Mouse (Mus musculus): ENCODE data around the gene Nfkbiz. TPM values are rescaled to one million over a fixed set of nuclear protein-coding genes. Genes with fewer than 3 reads are reported as not detected.

Gene Nfkbiz
- polyA plus RNA-seq, 1 experiment from 2014 or later, result 3.1 TPM

GRCm38 (mm10) chr16:55811792-55812191, 26.9 kb downstream of the Nfkbiz start:
- Histone ChIP-seq H3K4me1 (ENCODE audit: control insufficient read depth in 2 of 2, insufficient read depth in 2 of 2, low read length in 2 of 2) (peaks cover 3 to 4% of the 10 kb centered on the region in 2 experiments; a peak in 2 of 4 replicates), H3K9me3 (ENCODE audit: control insufficient read depth, low read length) (no peaks in the 10 kb centered on the region), H3K27ac (replicated peaks in 1 of 2; ENCODE audit: control insufficient read depth in 1 of 2, insufficient read depth in 1 of 2, low read depth in 2 of 2, low read length in 2 of 2) (no peak overlapping the region), H3K27me3 (ENCODE audit: control insufficient read depth, insufficient read depth, low read length) (no peaks in the 10 kb centered on the region), H3K9ac (ENCODE audit: low read length) (no peak overlapping the region), H3K4me3 (ENCODE audit: control insufficient read depth in 1 of 2, insufficient read depth in 1 of 2, low read depth in 1 of 2, low read length in 2 of 2) (no peak overlapping the region), H3K4me2 (ENCODE audit: low read length) (no peak overlapping the region), H3K36me3 (ENCODE audit: control insufficient read depth, insufficient read depth, low read length) (peaks cover 62% of the 10 kb centered on the region)
- no peak for ATAC-seq (ENCODE audit: insufficient number of reproducible peaks, insufficient read depth, low FRiP score, low read depth)
- WGBS, result 85% methylated on average over 6 of the region's 6 CpGs

GRCm38 (mm10) chr16:55809779-55810514, 28.8 kb downstream of the Nfkbiz start:
- no peaks in the 10 kb centered on the region for H3K27me3 ChIP-seq (ENCODE audit: control insufficient read depth, insufficient read depth, low read length)
- WGBS, result 91% methylated on average over 9 of the region's 9 CpGs
- no peak overlapping the region for H3K4me2 ChIP-seq (ENCODE audit: low read length)
- H3K9me3 ChIP-seq (ENCODE audit: control insufficient read depth, low read length), result no peaks in the 10 kb centered on the region
- no peak overlapping the region for H3K27ac ChIP-seq (replicated peaks in 1 of 2; ENCODE audit: control insufficient read depth in 1 of 2, insufficient read depth in 1 of 2, low read depth in 2 of 2, low read length in 2 of 2)
- H3K4me1 ChIP-seq (ENCODE audit: control insufficient read depth in 2 of 2, insufficient read depth in 2 of 2, low read length in 2 of 2), result peaks cover 3 to 4% of the 10 kb centered on the region in 2 experiments; a peak in 2 of 4 replicates
- H3K9ac ChIP-seq (ENCODE audit: low read length), result no peak overlapping the region
- peaks cover 44% of the 10 kb centered on the region for H3K36me3 ChIP-seq (ENCODE audit: control insufficient read depth, insufficient read depth, low read length)
- no peak for ATAC-seq (ENCODE audit: insufficient number of reproducible peaks, insufficient read depth, low FRiP score, low read depth)
- no peak overlapping the region for H3K4me3 ChIP-seq (ENCODE audit: control insufficient read depth in 1 of 2, insufficient read depth in 1 of 2, low read depth in 1 of 2, low read length in 2 of 2)

- H3K9ac ChIP-seq (ENCODE audit: low read length), result no peak overlapping the region
- no peak overlapping the region for H3K27ac ChIP-seq (replicated peaks in 1 of 2; ENCODE audit: control insufficient read depth in 1 of 2, insufficient read depth in 1 of 2, low read depth in 2 of 2, low read length in 2 of 2)
- no peak overlapping the region for H3K4me3 ChIP-seq (ENCODE audit: control insufficient read depth in 1 of 2, insufficient read depth in 1 of 2, low read depth in 1 of 2, low read length in 2 of 2)
- no peaks in the 10 kb centered on the region for H3K9me3 ChIP-seq (ENCODE audit: control insufficient read depth, low read length)
- H3K27me3 ChIP-seq (ENCODE audit: control insufficient read depth, insufficient read depth, low read length), result no peaks in the 10 kb centered on the region
- WGBS, result 93% methylated on average over 6 of the region's 6 CpGs
- ATAC-seq (ENCODE audit: insufficient number of reproducible peaks, insufficient read depth, low FRiP score, low read depth), result no peak
- H3K4me2 ChIP-seq (ENCODE audit: low read length), result no peak overlapping the region
- peaks cover 3 to 4% of the 10 kb centered on the region in 2 experiments; a peak in 2 of 4 replicates for H3K4me1 ChIP-seq (ENCODE audit: control insufficient read depth in 2 of 2, insufficient read depth in 2 of 2, low read length in 2 of 2)
- peaks cover 38% of the 10 kb centered on the region for H3K36me3 ChIP-seq (ENCODE audit: control insufficient read depth, insufficient read depth, low read length)
Measured at GRCm38 (mm10) chr16:55809345-55809744, 29.4 kb downstream of the Nfkbiz start.

GRCm38 (mm10) chr16:55807505-55807932, 31.2 kb downstream of the Nfkbiz start:
- no peak overlapping the region for H3K4me3 ChIP-seq (ENCODE audit: control insufficient read depth in 1 of 2, insufficient read depth in 1 of 2, low read depth in 1 of 2, low read length in 2 of 2)
- no peak overlapping the region for H3K27ac ChIP-seq (replicated peaks in 1 of 2; ENCODE audit: control insufficient read depth in 1 of 2, insufficient read depth in 1 of 2, low read depth in 2 of 2, low read length in 2 of 2)
- no peaks in the 10 kb centered on the region for H3K9me3 ChIP-seq (ENCODE audit: control insufficient read depth, low read length)
- H3K4me2 ChIP-seq (ENCODE audit: low read length), result no peak overlapping the region
- H3K27me3 ChIP-seq (ENCODE audit: control insufficient read depth, insufficient read depth, low read length), result no peaks in the 10 kb centered on the region
- WGBS, result 14% methylated on average over 6 of the region's 6 CpGs
- H3K4me1 ChIP-seq (ENCODE audit: control insufficient read depth in 2 of 2, insufficient read depth in 2 of 2, low read length in 2 of 2), result peaks cover 3 to 4% of the 10 kb centered on the region in 2 experiments; a peak in 2 of 4 replicates
- H3K36me3 ChIP-seq (ENCODE audit: control insufficient read depth, insufficient read depth, low read length), result peaks cover 19% of the 10 kb centered on the region
- ATAC-seq (ENCODE audit: insufficient number of reproducible peaks, insufficient read depth, low FRiP score, low read depth), result no peak
- no peak overlapping the region for H3K9ac ChIP-seq (ENCODE audit: low read length)

GRCm38 (mm10) chr16:55804799-55805198, 33.9 kb downstream of the Nfkbiz start:
- Histone ChIP-seq H3K36me3 (ENCODE audit: control insufficient read depth, insufficient read depth, low read length) (no peaks in the 10 kb centered on the region), H3K4me1 (ENCODE audit: control insufficient read depth in 2 of 2, insufficient read depth in 2 of 2, low read length in 2 of 2) (peaks cover 3 to 4% of the 10 kb centered on the region in 2 experiments; a peak in 2 of 4 replicates), H3K27ac (replicated peaks in 1 of 2; ENCODE audit: control insufficient read depth in 1 of 2, insufficient read depth in 1 of 2, low read depth in 2 of 2, low read length in 2 of 2) (no peak overlapping the region), H3K9me3 (ENCODE audit: control insufficient read depth, low read length) (no peaks in the 10 kb centered on the region), H3K4me3 (ENCODE audit: control insufficient read depth in 1 of 2, insufficient read depth in 1 of 2, low read depth in 1 of 2, low read length in 2 of 2) (no peak overlapping the region), H3K4me2 (ENCODE audit: low read length) (no peak overlapping the region), H3K9ac (ENCODE audit: low read length) (no peak overlapping the region), H3K27me3 (ENCODE audit: control insufficient read depth, insufficient read depth, low read length) (no peaks in the 10 kb centered on the region)
- 42% methylated on average over 1 of the region's 1 CpGs for WGBS
- no peak for ATAC-seq (ENCODE audit: insufficient number of reproducible peaks, insufficient read depth, low FRiP score, low read depth)

- no peaks in the 10 kb centered on the region for H3K27me3 ChIP-seq (ENCODE audit: control insufficient read depth, insufficient read depth, low read length)
- 85% methylated on average over 1 of the region's 1 CpGs for WGBS
Measured at GRCm38 (mm10) chr16:55801629-55802028, 37.1 kb downstream of the Nfkbiz start.

GRCm38 (mm10) chr16:55798845-55799244, 39.9 kb downstream of the Nfkbiz start:
- WGBS, result 76% methylated on average over 7 of the region's 7 CpGs
- no peaks in the 10 kb centered on the region for H3K4me1 ChIP-seq (ENCODE audit: control insufficient read depth in 2 of 2, insufficient read depth in 2 of 2, low read length in 2 of 2)
- H3K36me3 ChIP-seq (ENCODE audit: control insufficient read depth, insufficient read depth, low read length), result no peaks in the 10 kb centered on the region
- no peak overlapping the region for H3K9ac ChIP-seq (ENCODE audit: low read length)
- no peaks in the 10 kb centered on the region for H3K27me3 ChIP-seq (ENCODE audit: control insufficient read depth, insufficient read depth, low read length)
- H3K4me3 ChIP-seq (ENCODE audit: control insufficient read depth in 1 of 2, insufficient read depth in 1 of 2, low read depth in 1 of 2, low read length in 2 of 2), result no peak overlapping the region
- no peak for ATAC-seq (ENCODE audit: insufficient number of reproducible peaks, insufficient read depth, low FRiP score, low read depth)
- no peaks in the 10 kb centered on the region for H3K9me3 ChIP-seq (ENCODE audit: control insufficient read depth, low read length)
- H3K27ac ChIP-seq (replicated peaks in 1 of 2; ENCODE audit: control insufficient read depth in 1 of 2, insufficient read depth in 1 of 2, low read depth in 2 of 2, low read length in 2 of 2), result no peak overlapping the region
- H3K4me2 ChIP-seq (ENCODE audit: low read length), result no peak overlapping the region

More at GRCm38 (mm10) chr16:55801629-55802028, 37.1 kb downstream of the Nfkbiz start:
- no peak overlapping the region for H3K4me3 ChIP-seq (ENCODE audit: control insufficient read depth in 1 of 2, insufficient read depth in 1 of 2, low read depth in 1 of 2, low read length in 2 of 2)
- no peaks in the 10 kb centered on the region for H3K4me1 ChIP-seq (ENCODE audit: control insufficient read depth in 2 of 2, insufficient read depth in 2 of 2, low read length in 2 of 2)
- H3K27ac ChIP-seq (replicated peaks in 1 of 2; ENCODE audit: control insufficient read depth in 1 of 2, insufficient read depth in 1 of 2, low read depth in 2 of 2, low read length in 2 of 2), result no peak overlapping the region
- no peak overlapping the region for H3K4me2 ChIP-seq (ENCODE audit: low read length)
- no peak overlapping the region for H3K9ac ChIP-seq (ENCODE audit: low read length)
- ATAC-seq (ENCODE audit: insufficient number of reproducible peaks, insufficient read depth, low FRiP score, low read depth), result no peak
- no peaks in the 10 kb centered on the region for H3K9me3 ChIP-seq (ENCODE audit: control insufficient read depth, low read length)
- H3K36me3 ChIP-seq (ENCODE audit: control insufficient read depth, insufficient read depth, low read length), result no peaks in the 10 kb centered on the region

Data from heart, embryonic 14.5 days (tissue).